Comparison of ENCODE assay signal across 11 mouse cellular contexts in the genomic region with DNA sequence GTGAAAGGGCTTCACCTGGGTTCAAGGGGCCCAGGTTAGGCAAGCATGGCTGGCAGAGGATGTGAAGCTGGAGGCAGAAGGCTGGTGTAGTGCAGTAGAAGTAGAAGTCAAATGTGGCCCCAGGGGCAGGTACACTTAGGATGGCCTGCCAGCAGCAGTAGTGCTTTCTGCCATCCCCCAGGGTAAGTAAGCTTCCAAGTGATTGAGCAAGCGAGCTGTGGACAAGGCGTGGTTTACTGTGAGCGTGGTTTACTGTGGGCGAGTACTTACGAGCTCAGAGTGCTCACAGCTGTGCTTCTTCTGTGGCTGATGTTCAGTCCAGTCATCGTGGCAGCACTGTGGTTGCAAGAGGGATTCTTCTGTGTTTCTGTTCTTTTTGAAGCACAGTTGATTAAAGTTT.
A peak's percentile ranks its signal among the peaks of the same experiment; 100 is the strongest.
DNase-seq lines count a peak whose midpoint lies in the region; ATAC-seq and TF ChIP-seq lines count a peak whose summit lies in the region.
"Had no signal": no experiment of that assay in that cellular context is flagged by ENCODE, and none has a peak within 500 bp of the region (broad histone marks: within the 10 kb centered on the region; RNA-seq: fewer than 3 reads in every experiment).

No protein-coding gene starts in this region.

- intact Hi-C loops in gastrocnemius, postnatal 36 days (cut with DNase I): no loop called here

- TF ChIP-seq CTCF in CH12.LX (conservative IDR thresholded peaks at IDR 0.05 in 1 of 2, IDR thresholded peaks at IDR 0.05 in 1 of 2; ENCODE audit: low read depth in 2 of 2, low read length in 2 of 2): no peak

- H3K79me2 ChIP-seq in CH12.LX (replicated peaks; ENCODE audit: control insufficient read depth, extremely low read depth, insufficient read depth, poor library complexity, severe bottlenecking): peaks cover under 1% of the 10 kb centered on the region; the same call in 1 of the 2 replicates

- 41% methylated on average over 6 of the region's 6 CpGs for WGBS in intestine, embryonic 16.5 days
- 41% methylated on average over 6 of the region's 6 CpGs for WGBS in intestine, embryonic 15.5 days
- WGBS in midbrain, embryonic 13.5 days: 84% methylated on average over 6 of the region's 6 CpGs

- peak; percentile 44 for DNase-seq in CH12.LX (ENCODE audit: extremely low read depth)
- peak; percentile 45 to 46 for DNase-seq in gastrocnemius, postnatal 36 days
- peak; percentile 43 to 65 for DNase-seq in lung, postnatal 4 days
- DNase-seq in yolk sac, embryonic 10.5 days (ENCODE audit: low spot score): no peak
- no peak for DNase-seq in spleen, postnatal 10 days (ENCODE audit: low spot score in 2 of 2)
- DNase-seq: layer of hippocampus, adult 9-11 months; retina, postnatal 1 day had no signal

- TF ChIP-seq EP300 in CH12.LX (IDR thresholded peaks at IDR 0.05; ENCODE audit: low read length): no peak

- no peaks in the 10 kb centered on the region for H3K27me3 ChIP-seq in intestine, embryonic 16.5 days (replicated peaks; ENCODE audit: control insufficient read depth, insufficient read depth, low read length)
- no peaks in the 10 kb centered on the region for H3K27me3 ChIP-seq in intestine, embryonic 15.5 days (replicated peaks)
- no peaks in the 10 kb centered on the region for H3K27me3 ChIP-seq in CH12.LX (replicated peaks)
- H3K27me3 ChIP-seq in midbrain, embryonic 13.5 days: peaks cover 12% of the 10 kb centered on the region
- H3K27me3 ChIP-seq: heart, embryonic 15.5 days had no signal

- H3K9ac ChIP-seq in intestine, embryonic 16.5 days (ENCODE audit: low read depth, low read length): no peak overlapping the region
- no peak overlapping the region for H3K9ac ChIP-seq in intestine, embryonic 15.5 days
- no peak overlapping the region for H3K9ac ChIP-seq in CH12.LX (ENCODE audit: insufficient read depth, low read depth)
- no peak overlapping the region for H3K9ac ChIP-seq in midbrain, embryonic 13.5 days (replicated peaks)
- H3K9ac ChIP-seq: heart, embryonic 15.5 days had no signal

- H3K9me3 ChIP-seq in intestine, embryonic 16.5 days (ENCODE audit: control insufficient read depth, low read length): no peaks in the 10 kb centered on the region
- no peaks in the 10 kb centered on the region for H3K9me3 ChIP-seq in intestine, embryonic 15.5 days
- H3K9me3 ChIP-seq in CH12.LX (replicated peaks; ENCODE audit: low read length): peaks cover 4% of the 10 kb centered on the region
- no peaks in the 10 kb centered on the region for H3K9me3 ChIP-seq in midbrain, embryonic 13.5 days
- H3K9me3 ChIP-seq: heart, embryonic 15.5 days had no signal

- H3K4me3 ChIP-seq in intestine, embryonic 16.5 days (ENCODE audit: low read length): no peak overlapping the region
- H3K4me3 ChIP-seq in intestine, embryonic 15.5 days (replicated peaks): no peak overlapping the region
- H3K4me3 ChIP-seq in CH12.LX (replicated peaks in 1 of 3; ENCODE audit: low read depth in 2 of 3, low read length in 2 of 3, poor library complexity in 1 of 3): no peak overlapping the region
- no peak overlapping the region for H3K4me3 ChIP-seq in midbrain, embryonic 13.5 days (replicated peaks)
- H3K4me3 ChIP-seq: heart, embryonic 15.5 days had no signal

- dilution Hi-C loops in CH12.LX (cut with MboI; ENCODE audit: extremely low pct_ligation_motif_present, extremely low pct_unique_long_range_greater_than_20kb, low sequenced_read_pairs): no loop called here

- TF ChIP-seq RAD21 in CH12.LX (IDR thresholded peaks at IDR 0.05; ENCODE audit: low read depth, low read length): no peak

- ATAC-seq in intestine, embryonic 16.5 days: peak; percentile 24; the same call in 1 of the 2 replicates
- no peak for ATAC-seq in intestine, embryonic 15.5 days
- no peak for ATAC-seq in midbrain, embryonic 13.5 days

- in situ Hi-C loops in CH12.LX (cut with MboI; ENCODE audit: low pct_ligation_motif_present, low pct_unique_long_range_greater_than_20kb, low sequenced_read_pairs): no loop called here

- H3K36me3 ChIP-seq in intestine, embryonic 16.5 days (ENCODE audit: control insufficient read depth, insufficient read depth, low read length): no peaks in the 10 kb centered on the region
- no peaks in the 10 kb centered on the region for H3K36me3 ChIP-seq in intestine, embryonic 15.5 days
- peaks cover 4 to 37% of the 10 kb centered on the region in 2 experiments for H3K36me3 ChIP-seq in CH12.LX (replicated peaks in 1 of 2; ENCODE audit: control insufficient read depth in 1 of 2, insufficient read depth in 1 of 2, low read length in 1 of 2)
- no peaks in the 10 kb centered on the region for H3K36me3 ChIP-seq in midbrain, embryonic 13.5 days
- H3K36me3 ChIP-seq: heart, embryonic 15.5 days had no signal

- TF ChIP-seq POLR2A in CH12.LX (IDR thresholded peaks at IDR 0.05; ENCODE audit: low read depth, low read length): no peak

- no peak overlapping the region for H3K4me2 ChIP-seq in intestine, embryonic 16.5 days (ENCODE audit: low read depth, low read length)
- H3K4me2 ChIP-seq in intestine, embryonic 15.5 days (replicated peaks): no peak overlapping the region
- no peak overlapping the region for H3K4me2 ChIP-seq in CH12.LX (ENCODE audit: insufficient read depth, low read depth, poor library complexity, severe bottlenecking)
- no peak overlapping the region for H3K4me2 ChIP-seq in midbrain, embryonic 13.5 days (replicated peaks)
- H3K4me2 ChIP-seq: heart, embryonic 15.5 days had no signal

- H3K4me1 ChIP-seq in intestine, embryonic 16.5 days (ENCODE audit: control insufficient read depth, insufficient read depth, low read length): peaks cover 33% of the 10 kb centered on the region
- peaks cover 26% of the 10 kb centered on the region for H3K4me1 ChIP-seq in intestine, embryonic 15.5 days (replicated peaks)
- peaks cover 6 to 60% of the 10 kb centered on the region in 2 experiments; a peak in 3 of 4 replicates for H3K4me1 ChIP-seq in CH12.LX (ENCODE audit: control insufficient read depth in 1 of 2, insufficient read depth in 2 of 2)
- H3K4me1 ChIP-seq in midbrain, embryonic 13.5 days (replicated peaks): peaks cover 47% of the 10 kb centered on the region

- H3K27ac ChIP-seq in intestine, embryonic 16.5 days (ENCODE audit: low read length): no peak overlapping the region
- no peak overlapping the region for H3K27ac ChIP-seq in intestine, embryonic 15.5 days
- no peak overlapping the region for H3K27ac ChIP-seq in CH12.LX (ENCODE audit: insufficient read depth, low read depth)
- no peak overlapping the region for H3K27ac ChIP-seq in midbrain, embryonic 13.5 days
- H3K27ac ChIP-seq: heart, embryonic 15.5 days had no signal

TF ChIP-seq in CH12.LX, 34 proteins besides CTCF, POLR2A, EP300 and RAD21:
- TF ChIP-seq CHD1 (IDR thresholded peaks at IDR 0.05; ENCODE audit: low read depth, low read length) (no peak), KAT2A (IDR thresholded peaks at IDR 0.05; ENCODE audit: insufficient replicate concordance, low read length) (no peak), ZC3H11A (IDR thresholded peaks at IDR 0.05; ENCODE audit: low read depth, low read length) (no peak), CHD2 (IDR thresholded peaks at IDR 0.05; ENCODE audit: low read length) (no peak), MAX (IDR thresholded peaks at IDR 0.05; ENCODE audit: low read length) (no peak), BHLHE40 (IDR thresholded peaks at IDR 0.05; ENCODE audit: low read depth, low read length) (no peak)

Comparison
In these comparisons a context has a peak if more than half of its experiments do, and no peak if none do; other contexts are left out.
1. DNase-seq: peak in CH12.LX (single experiment), gastrocnemius, postnatal 36 days (2 of 2) and lung, postnatal 4 days (2 of 2); none in yolk sac, embryonic 10.5 days (single experiment) and spleen, postnatal 10 days (0 of 2).